Mouse (Mus musculus) heart, adult 18-20 months (tissue): ENCODE data around the gene Slc35a1. TPM values are rescaled to one million over a fixed set of nuclear protein-coding genes. Genes with fewer than 3 reads are reported as not detected.
"Not testable (repeated sequence)": the region's sequence is repeated elsewhere in the genome, so short reads cannot be mapped to it uniquely, and the experiment has no call there.

ENCODE experiments used
- DNase-seq, 2 experiments: peaks; one replicate each; pipeline ENCODE4 v3.0.0; 2021 to 2022; ENCODE audit warnings: mixed read lengths in 1 of 2
- long read RNA-seq, 2 experiments: library from polyadenylated mRNA; stranded (forward); transcript quantifications; one replicate each; pipeline ENCODE4 v2.0.0; 2021
- total RNA-seq, 2 experiments: library from RNA; stranded (reverse); gene quantifications; 2 replicates each; pipeline ENCODE4 v1.2.3; 2021

Gene Slc35a1
- total RNA-seq = 10 to 100 TPM; 11.8 to 14.6 TPM
- long read RNA-seq, experiment 1, transcript Slc35a1-201 (8 exons, 2,039 nt) = major isoform, 12 of 15 reads
- long read RNA-seq, experiment 1, partial matches to known transcripts = 0 of 15 reads
- long read RNA-seq, experiment 1, other reads (novel, unspliced or antisense) = 3 of 15 reads
- long read RNA-seq, experiment 2, transcript Slc35a1-201 (8 exons, 2,039 nt) = major isoform, 15 of 21 reads
- long read RNA-seq, experiment 2, partial matches to known transcripts = 0 of 21 reads
- long read RNA-seq, experiment 2, other reads (novel, unspliced or antisense) = 6 of 21 reads

GRCm38 (mm10) chr4:34686874-34687567, at the start of gene Slc35a1:
Gene Slc35a1 (minus strand): TSS chr4:34687438.
- peak; percentile 94 to 96 for DNase-seq

- DNase-seq = no peak
Observed at GRCm38 (mm10) chr4:34734461-34734860, 47.2 kb upstream of the Slc35a1 start.

GRCm38 (mm10) chr4:34733415-34733814, 46.2 kb upstream of the Slc35a1 start:
- not testable (repeated sequence) for DNase-seq

GRCm38 (mm10) chr4:34729851-34730341, 42.7 kb upstream of the Slc35a1 start, which contains the start of gene Cfap206:
Gene Cfap206 (minus strand): TSS chr4:34730206.
- DNase-seq = peak; percentile 59 to 69

GRCm38 (mm10) chr4:34725710-34726109, 38.5 kb upstream of the Slc35a1 start:
- DNase-seq = not testable (repeated sequence)

- DNase-seq = no peak
Observed at GRCm38 (mm10) chr4:34724306-34724705, 37.1 kb upstream of the Slc35a1 start.

GRCm38 (mm10) chr4:34723186-34723585, 35.9 kb upstream of the Slc35a1 start:
- DNase-seq = no peak

- no peak for DNase-seq
Observed at GRCm38 (mm10) chr4:34720127-34720895, 33.1 kb upstream of the Slc35a1 start.

GRCm38 (mm10) chr4:34719421-34719820, 32.2 kb upstream of the Slc35a1 start:
- DNase-seq = no peak

- DNase-seq = no peak
Observed at GRCm38 (mm10) chr4:34715062-34715461, 27.8 kb upstream of the Slc35a1 start.

GRCm38 (mm10) chr4:34708127-34708526, 20.9 kb upstream of the Slc35a1 start:
- no peak for DNase-seq

GRCm38 (mm10) chr4:34707248-34707647, 20.0 kb upstream of the Slc35a1 start:
- DNase-seq = no peak

- DNase-seq = no peak
Observed at GRCm38 (mm10) chr4:34703029-34703428, 15.8 kb upstream of the Slc35a1 start.

- no peak for DNase-seq
Observed at GRCm38 (mm10) chr4:34702231-34702630, 15.0 kb upstream of the Slc35a1 start.

- DNase-seq = peak; percentile 44 to 55
Observed at GRCm38 (mm10) chr4:34701528-34701927, 14.3 kb upstream of the Slc35a1 start.

- no peak for DNase-seq
Observed at GRCm38 (mm10) chr4:34688021-34688420, 783 bp upstream of the Slc35a1 start.

- DNase-seq = no peak
Observed at GRCm38 (mm10) chr4:34680530-34680929, 6.7 kb downstream of the Slc35a1 start.

GRCm38 (mm10) chr4:34673721-34674120, 13.5 kb downstream of the Slc35a1 start:
- DNase-seq = peak; percentile 14 to 24

- DNase-seq = no peak
Observed at GRCm38 (mm10) chr4:34667923-34668322, 19.3 kb downstream of the Slc35a1 start.

- no peak for DNase-seq
Observed at GRCm38 (mm10) chr4:34661927-34662326, 25.3 kb downstream of the Slc35a1 start.

- no peak for DNase-seq
Observed at GRCm38 (mm10) chr4:34661514-34661913, 25.7 kb downstream of the Slc35a1 start.

- no peak for DNase-seq
Observed at GRCm38 (mm10) chr4:34659012-34659411, 28.2 kb downstream of the Slc35a1 start.

- no peak for DNase-seq
Observed at GRCm38 (mm10) chr4:34656101-34656500, 31.1 kb downstream of the Slc35a1 start.
